Mouse (Mus musculus) forebrain, embryonic 14.5 days (tissue): ENCODE results near the gene Atxn7l1. TPM values are rescaled to one million over a fixed set of nuclear protein-coding genes. Genes with fewer than 3 reads are reported as not detected.

ENCODE experiments used
- ATAC-seq: fragments of 200-750 bp; cut with Nextera tagmentation; 2 replicates; pipeline ENCODE4 v1.8.0; 2017; ENCODE audit warnings: mild to moderate bottlenecking, moderate library complexity
- DNase-seq: peaks from one replicate; pipeline ENCODE4 v3.0.0-alpha.2; 2015; ENCODE audit warnings: low spot score
- H3K27ac ChIP-seq: fragments of 300-500 bp; sonication (generic); 2 replicates; pipeline ENCODE4 v1.5.1; 2014; ENCODE audit warnings: low read depth, mild to moderate bottlenecking, control low read depth, low read length, moderate library complexity
- H3K27me3 ChIP-seq: fragments of 300-500 bp; sonication (generic); replicated peaks from 2 replicates; pipeline ENCODE4 v1.6.1; 2014; ENCODE audit warnings: low read length, control low read depth, mixed read lengths; ENCODE audit not compliant: control insufficient read depth, insufficient read depth
- H3K36me3 ChIP-seq: fragments of 300-500 bp; sonication (generic); 2 replicates; pipeline ENCODE4 v1.6.1; 2014; ENCODE audit warnings: low read length, control low read depth; ENCODE audit not compliant: control insufficient read depth, insufficient read depth
- H3K4me1 ChIP-seq: fragments of 300-500 bp; sonication (generic); 2 replicates; pipeline ENCODE4 v1.6.1; 2014; ENCODE audit warnings: antibody characterized with exemption, low read length, control low read depth; ENCODE audit not compliant: control insufficient read depth, insufficient read depth
- H3K4me2 ChIP-seq: fragments of 300-500 bp; sonication (generic); 2 replicates; pipeline ENCODE4 v1.6.1; 2014; ENCODE audit warnings: mild to moderate bottlenecking, control low read depth, low read length
- H3K4me3 ChIP-seq: fragments of 300-500 bp; sonication (generic); 2 replicates; pipeline ENCODE4 v1.5.1; 2014; ENCODE audit warnings: low read depth, low read length, control low read depth
- H3K9ac ChIP-seq: fragments of 300-500 bp; sonication (generic); 2 replicates; pipeline ENCODE4 v1.6.1; 2014; ENCODE audit warnings: mild to moderate bottlenecking, low read length, control low read depth, moderate library complexity
- H3K9me3 ChIP-seq: fragments of 300-500 bp; sonication (generic); replicated peaks from 2 replicates; pipeline ENCODE4 v1.6.1; 2016; ENCODE audit warnings: low read length, control low read depth, mixed read lengths; ENCODE audit not compliant: control insufficient read depth
- WGBS: fragments of 180-500 bp; shearing (Covaris S2); extraction: QIAGEN DNeasy Blood & Tissue Kit; methylation state at CpG from one replicate; pipeline ENCODE4 v1.1.7; 2014; 5-methylcytosine and 5-hydroxymethylcytosine counted together
- polyA plus RNA-seq: library from polyadenylated mRNA; unstranded; fragments of >200 nt; fragmentation: Nextera tagmentation; extraction: Ambion mirVana; gene quantifications from 2 replicates; pipeline ENCODE4 v1.2.1, GENCODE M21; 2014

The Atxn7l1 gene
- polyA plus RNA-seq, 1 experiment from 2014 or later: 18.1 TPM

DNA sequence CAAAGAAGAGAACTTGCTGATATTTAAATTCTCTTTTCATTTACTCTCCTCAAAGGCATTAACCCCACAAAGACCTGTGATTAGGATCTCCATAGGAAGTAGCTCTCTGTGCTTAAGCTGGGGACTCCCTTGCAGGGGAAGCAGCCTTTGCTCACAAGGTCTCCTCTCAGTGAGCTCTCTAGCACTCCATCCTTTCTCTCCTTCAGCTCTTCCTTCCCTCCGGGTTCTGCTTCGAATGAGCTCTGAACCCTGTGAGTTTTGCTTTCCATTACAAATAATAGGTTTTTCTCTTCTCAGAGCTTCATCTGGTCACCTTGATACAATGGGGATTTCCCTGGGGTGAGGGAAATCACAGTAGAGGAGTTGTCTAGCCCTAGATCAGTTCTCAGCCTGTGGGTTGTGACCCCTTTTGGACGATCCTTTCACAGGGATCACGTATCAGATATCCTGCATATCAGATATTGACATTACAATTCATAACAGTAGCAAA is 35.7 kb downstream of the Atxn7l1 start:
- H3K9ac ChIP-seq: no peak overlapping the region
- no peak overlapping the region for H3K4me2 ChIP-seq
- no peaks in the 10 kb centered on the region for H3K36me3 ChIP-seq
- 51% methylated on average over 4 of the region's 4 CpGs for WGBS
- no peak overlapping the region for H3K4me3 ChIP-seq
- H3K4me1 ChIP-seq: peaks cover 3% of the 10 kb centered on the region; the same call in 1 of the 2 replicates
- no peak overlapping the region for H3K27ac ChIP-seq
- H3K27me3 ChIP-seq: no peaks in the 10 kb centered on the region
- no peaks in the 10 kb centered on the region for H3K9me3 ChIP-seq
- ATAC-seq (no peak), DNase-seq (no peak)

DNA sequence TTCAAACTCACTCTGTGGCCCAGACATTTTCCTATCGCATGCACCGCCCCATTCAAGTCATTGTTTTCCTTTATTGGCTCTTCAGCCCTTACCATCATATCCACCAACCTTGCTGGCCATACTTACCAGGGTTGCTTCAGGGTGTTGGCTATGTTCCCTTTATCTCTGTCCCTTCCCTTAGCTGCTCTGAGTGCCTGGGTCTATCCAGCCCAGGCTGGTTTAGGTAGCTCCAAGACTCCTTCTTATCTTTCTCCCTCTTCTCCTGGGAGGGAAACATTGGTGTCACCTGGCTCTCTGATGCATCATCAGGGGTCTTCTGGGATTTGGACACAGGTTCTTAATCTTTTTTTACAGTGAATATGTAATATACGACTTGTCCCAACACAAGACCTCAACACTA is 36.6 kb downstream of the Atxn7l1 start:
- Histone ChIP-seq H3K27me3 (no peaks in the 10 kb centered on the region), H3K4me3 (no peak overlapping the region), H3K27ac (no peak overlapping the region), H3K4me2 (no peak overlapping the region), H3K36me3 (no peaks in the 10 kb centered on the region), H3K9ac (no peak overlapping the region), H3K4me1 (peaks cover 3% of the 10 kb centered on the region; the same call in 1 of the 2 replicates), H3K9me3 (no peaks in the 10 kb centered on the region)
- DNase-seq (no peak), ATAC-seq (no peak)
- 98% methylated on average over 3 of the region's 3 CpGs for WGBS

DNA sequence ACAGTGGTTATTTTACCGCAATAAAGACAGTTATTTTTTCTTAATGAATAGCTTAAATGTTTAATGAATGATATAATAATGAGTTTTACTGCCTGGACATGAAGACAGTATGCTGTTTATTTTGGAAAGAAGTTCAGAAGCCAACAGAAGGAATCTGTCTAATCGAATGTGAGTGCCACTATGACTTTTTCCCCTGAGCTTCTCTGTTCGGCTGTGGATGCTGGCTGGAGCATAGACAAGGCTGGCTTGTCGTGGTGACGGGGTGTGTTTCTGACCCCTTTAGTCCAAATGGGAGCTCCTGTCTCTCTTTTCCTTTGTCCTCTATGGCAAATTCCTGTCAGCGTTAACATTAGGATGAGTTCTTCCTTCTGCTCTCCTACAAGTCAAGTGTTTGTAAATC is 37.6 kb downstream of the Atxn7l1 start:
- H3K36me3 ChIP-seq: no peaks in the 10 kb centered on the region
- H3K9me3 ChIP-seq: no peaks in the 10 kb centered on the region
- no peak for DNase-seq
- H3K4me1 ChIP-seq: peaks cover 3% of the 10 kb centered on the region; the same call in 1 of the 2 replicates
- no peak overlapping the region for H3K4me2 ChIP-seq
- H3K4me3 ChIP-seq: no peak overlapping the region
- no peaks in the 10 kb centered on the region for H3K27me3 ChIP-seq
- WGBS: 87% methylated on average over 6 of the region's 6 CpGs
- H3K9ac ChIP-seq: no peak overlapping the region
- ATAC-seq: no peak
- no peak overlapping the region for H3K27ac ChIP-seq

DNA sequence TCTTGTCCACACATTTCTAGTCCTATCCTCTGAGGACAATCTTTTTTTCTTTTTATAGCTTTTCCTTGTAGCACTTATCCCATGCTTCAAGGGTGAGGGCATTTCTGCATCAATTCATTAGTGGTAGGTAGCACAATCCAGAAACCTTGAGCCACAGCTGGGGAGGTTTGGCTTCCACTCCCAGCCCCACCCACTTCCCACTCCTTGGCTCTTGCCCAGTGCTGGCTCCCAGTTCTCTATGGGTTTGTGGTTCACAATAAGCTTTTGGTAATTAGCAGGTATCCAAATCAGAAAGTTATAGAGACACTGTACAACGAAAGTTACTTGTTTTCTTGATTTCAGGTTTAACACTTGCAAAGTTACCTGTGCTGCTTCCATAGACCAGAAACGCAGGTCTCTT is 38.8 kb downstream of the Atxn7l1 start:
- Histone ChIP-seq H3K27me3 (no peaks in the 10 kb centered on the region), H3K27ac (no peak overlapping the region), H3K4me2 (no peak overlapping the region), H3K36me3 (no peaks in the 10 kb centered on the region), H3K9ac (no peak overlapping the region), H3K4me1 (peaks cover 3% of the 10 kb centered on the region; the same call in 1 of the 2 replicates), H3K4me3 (no peak overlapping the region), H3K9me3 (no peaks in the 10 kb centered on the region)
- ATAC-seq (no peak), DNase-seq (no peak)
- 84% methylated on average over 2 of the region's 2 CpGs for WGBS

DNA sequence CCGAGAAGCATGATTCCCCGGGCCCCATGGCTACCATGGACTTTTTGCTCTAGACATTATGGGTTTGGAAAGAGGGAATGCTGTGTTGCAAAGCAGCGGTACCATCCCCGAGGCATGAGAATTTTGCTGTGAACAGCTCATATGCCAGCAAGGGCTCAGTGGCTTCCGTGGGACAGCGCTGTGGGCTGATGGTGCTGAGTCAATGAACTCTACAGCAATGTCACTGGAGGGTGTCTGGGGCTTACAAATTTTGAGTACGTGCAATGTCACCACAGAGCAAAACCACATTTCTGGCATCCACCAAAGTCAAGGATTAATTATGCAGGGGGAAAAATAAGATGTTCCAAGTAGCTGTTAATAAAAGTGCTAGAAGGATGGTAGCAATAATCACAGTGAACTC is 42.6 kb downstream of the Atxn7l1 start:
- DNase-seq (no peak), ATAC-seq (no peak)
- no peak overlapping the region for H3K4me3 ChIP-seq
- H3K4me1 ChIP-seq: peaks cover 11% of the 10 kb centered on the region; the same call in 1 of the 2 replicates
- H3K9me3 ChIP-seq: no peaks in the 10 kb centered on the region
- no peaks in the 10 kb centered on the region for H3K36me3 ChIP-seq
- H3K27me3 ChIP-seq: no peaks in the 10 kb centered on the region
- 95% methylated on average over 7 of the region's 7 CpGs for WGBS
- H3K9ac ChIP-seq: no peak overlapping the region
- no peak overlapping the region for H3K4me2 ChIP-seq
- H3K27ac ChIP-seq: no peak overlapping the region

DNA sequence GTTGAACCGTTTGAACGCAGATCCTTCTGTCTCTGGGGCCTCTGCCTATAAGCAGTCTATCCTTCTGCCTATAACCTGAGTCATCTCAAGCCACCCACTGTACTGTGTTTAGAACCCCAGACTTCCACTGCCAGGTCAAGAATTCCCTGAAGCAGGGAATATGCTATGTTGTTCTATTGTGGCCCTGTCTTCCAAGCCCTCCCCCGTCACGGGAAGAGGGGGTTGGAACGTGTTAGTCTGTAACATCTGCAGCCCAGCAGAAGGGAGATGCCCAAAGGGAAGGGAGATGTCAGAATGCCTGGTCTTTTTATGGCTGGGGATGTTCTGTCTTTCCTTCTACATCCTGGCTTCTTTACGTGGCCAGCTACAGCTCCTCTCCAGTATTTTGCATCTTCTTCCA is 43.1 kb downstream of the Atxn7l1 start:
- no peaks in the 10 kb centered on the region for H3K27me3 ChIP-seq

DNA sequence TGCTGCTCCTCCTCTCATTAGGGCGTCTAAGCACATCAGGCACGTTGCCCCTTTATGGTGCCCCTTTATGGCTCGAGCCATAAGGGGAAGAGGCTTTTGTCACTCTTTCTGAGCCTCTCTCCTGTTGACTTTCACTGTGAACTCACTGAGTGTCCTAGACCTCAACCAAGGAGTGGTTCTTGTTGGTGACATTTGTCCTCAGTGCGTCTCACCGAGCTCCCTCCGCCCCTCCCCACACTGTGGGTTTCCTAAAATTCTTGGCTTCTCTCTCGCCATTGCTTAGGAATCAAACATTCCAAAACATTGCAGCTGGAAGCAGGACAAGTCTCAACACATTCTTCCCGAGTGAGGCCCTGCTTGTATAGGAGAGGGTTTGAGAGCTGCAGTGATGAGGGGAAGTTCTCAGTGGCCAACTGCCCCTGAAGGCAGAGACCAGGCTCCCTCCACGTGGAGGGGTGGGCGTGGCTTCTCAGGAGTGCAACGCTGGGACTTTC is 46.0 kb downstream of the Atxn7l1 start:
- 47% methylated on average over 11 of the region's 11 CpGs for WGBS
- Histone ChIP-seq H3K4me2 (no peak overlapping the region), H3K27ac (no peak overlapping the region), H3K9me3 (0 out of 2 replicates have a peak, but pooled peaks cover 6% of the 10 kb centered on the region), H3K4me1 (peaks cover 19% of the 10 kb centered on the region), H3K9ac (no peak overlapping the region), H3K4me3 (no peak overlapping the region), H3K36me3 (no peaks in the 10 kb centered on the region), H3K27me3 (no peaks in the 10 kb centered on the region)
- peak; percentile 7 for DNase-seq
- ATAC-seq: no peak

More for the DNA sequence above, 43.1 kb downstream of the Atxn7l1 start:
- H3K27ac ChIP-seq: no peak overlapping the region
- 80% methylated on average over 6 of the region's 6 CpGs for WGBS
- no peak overlapping the region for H3K4me3 ChIP-seq
- no peaks in the 10 kb centered on the region for H3K9me3 ChIP-seq
- no peaks in the 10 kb centered on the region for H3K36me3 ChIP-seq
- no peak for ATAC-seq
- H3K9ac ChIP-seq: no peak overlapping the region
- H3K4me1 ChIP-seq: peaks cover 11% of the 10 kb centered on the region; the same call in 1 of the 2 replicates
- H3K4me2 ChIP-seq: no peak overlapping the region
- DNase-seq: no peak

DNA sequence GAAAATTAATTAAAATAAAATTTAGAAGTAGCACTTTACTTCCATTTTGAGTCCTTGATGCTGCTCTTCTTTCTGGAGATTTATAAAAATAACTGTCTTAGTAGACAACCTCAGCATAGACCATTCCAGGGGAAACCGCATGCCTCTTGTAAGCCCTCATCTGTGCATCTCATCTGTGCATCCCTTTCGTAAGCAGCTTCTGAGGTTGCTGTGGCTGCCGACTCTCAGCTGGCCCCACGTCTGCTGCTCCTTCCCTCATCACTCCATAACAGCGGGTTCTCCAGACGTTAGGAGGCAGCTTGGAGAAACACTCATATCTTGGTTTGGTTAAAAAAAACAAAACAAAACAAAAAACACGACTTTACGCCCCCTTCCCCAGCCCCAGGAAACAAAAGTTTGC is 47.7 kb downstream of the Atxn7l1 start:
- H3K9me3 ChIP-seq: 0 out of 2 replicates have a peak, but pooled peaks cover 6% of the 10 kb centered on the region
- DNase-seq (peak; percentile 17), ATAC-seq (no peak)
- H3K4me2 ChIP-seq: no peak overlapping the region
- no peak overlapping the region for H3K4me3 ChIP-seq
- H3K4me1 ChIP-seq: peaks cover 19% of the 10 kb centered on the region
- H3K36me3 ChIP-seq: no peaks in the 10 kb centered on the region
- no peak overlapping the region for H3K27ac ChIP-seq
- 47% methylated on average over 8 of the region's 8 CpGs for WGBS
- no peak overlapping the region for H3K9ac ChIP-seq
- H3K27me3 ChIP-seq: no peaks in the 10 kb centered on the region

DNA sequence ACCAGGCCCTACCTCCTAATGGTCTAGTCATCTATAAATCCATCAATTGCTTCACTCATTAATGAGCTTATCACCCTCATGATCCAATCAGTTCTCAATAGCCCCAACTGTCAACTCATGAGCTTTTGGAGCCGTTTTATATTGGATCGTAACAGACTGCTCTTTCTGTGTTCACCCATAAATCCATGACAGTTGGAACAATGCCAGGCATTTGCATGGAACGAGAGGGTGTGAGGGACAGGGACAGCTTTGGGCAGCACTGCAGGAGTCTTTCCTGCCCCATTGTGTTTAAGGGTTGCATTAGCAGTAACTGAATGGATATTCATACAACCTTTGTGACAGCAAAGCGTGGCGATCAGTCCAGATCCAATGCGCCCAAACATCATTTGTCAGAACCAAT is 49.8 kb downstream of the Atxn7l1 start:
- Histone ChIP-seq H3K9me3 (0 out of 2 replicates have a peak, but pooled peaks cover 6% of the 10 kb centered on the region), H3K9ac (no peak overlapping the region), H3K4me3 (no peak overlapping the region), H3K27me3 (no peaks in the 10 kb centered on the region), H3K27ac (no peak overlapping the region), H3K36me3 (no peaks in the 10 kb centered on the region), H3K4me1 (peaks cover 19% of the 10 kb centered on the region), H3K4me2 (no peak overlapping the region)
- 11% methylated on average over 6 of the region's 6 CpGs for WGBS
- DNase-seq: peak; percentile 54
- no peak for ATAC-seq
